In the genomic region with DNA sequence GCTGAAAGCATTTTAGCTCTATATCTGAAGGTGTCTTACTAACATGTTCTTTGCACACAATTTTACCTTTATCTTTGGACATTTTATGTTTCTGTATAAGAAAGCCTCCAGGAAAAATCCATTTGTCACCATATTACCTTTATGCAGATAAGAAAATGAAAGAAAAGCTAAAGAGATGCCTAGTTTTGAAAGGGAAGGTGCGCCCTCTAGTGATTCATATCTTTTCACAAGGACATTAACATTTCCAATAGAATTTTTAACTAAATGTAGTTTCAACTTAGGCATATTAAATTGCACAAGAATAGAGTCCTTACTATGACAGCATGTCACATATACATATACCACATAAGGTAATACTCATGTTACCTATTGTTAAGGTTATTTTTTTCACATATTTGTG, we compare ENCODE assay signal across 13 mouse cellular contexts.
DNase-seq lines count a peak whose midpoint lies in the region; ATAC-seq and TF ChIP-seq lines count a peak whose summit lies in the region.
"Had no signal": no experiment of that assay in that cellular context is flagged by ENCODE, and none has a peak within 500 bp of the region (broad histone marks: within the 10 kb centered on the region; RNA-seq: fewer than 3 reads in every experiment).

No protein-coding gene starts in this region.

- peak; percentile 18 for DNase-seq in cerebellum, adult 9-10 months
- peak; percentile 3 for DNase-seq in kidney, postnatal 10 days
- DNase-seq in kidney, postnatal 4 days, result no peak
- DNase-seq in midbrain, embryonic 14.5 days, result peak; percentile 73
- no peak for DNase-seq in stomach, postnatal 0 days (ENCODE audit: low spot score)
- DNase-seq: B cell, adult 2 months; cerebellum, adult 11 months had no signal

- no peaks in the 10 kb centered on the region for H3K9me3 ChIP-seq in midbrain, embryonic 14.5 days (ENCODE audit: control insufficient read depth, low read length)
- no peaks in the 10 kb centered on the region for H3K9me3 ChIP-seq in midbrain, embryonic 16.5 days (replicated peaks; ENCODE audit: control insufficient read depth, low read length, poor library complexity, severe bottlenecking)
- H3K9me3 ChIP-seq in stomach, postnatal 0 days (ENCODE audit: control insufficient read depth, low read length), result no peaks in the 10 kb centered on the region
- H3K9me3 ChIP-seq: forebrain, embryonic 10.5 days; heart, embryonic 13.5 days; neural tube, embryonic 12.5 days had no signal

- H3K4me2 ChIP-seq in midbrain, embryonic 14.5 days (ENCODE audit: low read length), result no peak overlapping the region
- no peak overlapping the region for H3K4me2 ChIP-seq in midbrain, embryonic 16.5 days (ENCODE audit: low read length)
- H3K4me2 ChIP-seq in stomach, postnatal 0 days (replicated peaks; ENCODE audit: low read depth), result no peak overlapping the region
- H3K4me2 ChIP-seq: heart, embryonic 13.5 days; neural tube, embryonic 12.5 days had no signal

- no peaks in the 10 kb centered on the region for H3K36me3 ChIP-seq in midbrain, embryonic 14.5 days (ENCODE audit: control insufficient read depth, insufficient read depth, low read length)
- H3K36me3 ChIP-seq in midbrain, embryonic 16.5 days (ENCODE audit: control insufficient read depth, insufficient read depth, low read length), result no peaks in the 10 kb centered on the region
- no peaks in the 10 kb centered on the region for H3K36me3 ChIP-seq in stomach, postnatal 0 days (ENCODE audit: control insufficient read depth, insufficient read depth, low read length)
- H3K36me3 ChIP-seq: forebrain, embryonic 10.5 days; heart, embryonic 13.5 days; neural tube, embryonic 12.5 days had no signal

- TF ChIP-seq EP300 in stomach, postnatal 0 days (optimal IDR thresholded peaks at IDR 0.05), result no peak

- no peak overlapping the region for H3K9ac ChIP-seq in midbrain, embryonic 14.5 days (replicated peaks; ENCODE audit: low read length)
- H3K9ac ChIP-seq in midbrain, embryonic 16.5 days (ENCODE audit: low read depth, low read length), result no peak overlapping the region
- no peak overlapping the region for H3K9ac ChIP-seq in stomach, postnatal 0 days (ENCODE audit: low read length)
- H3K9ac ChIP-seq: heart, embryonic 13.5 days; neural tube, embryonic 12.5 days had no signal

- no peak overlapping the region for H3K27ac ChIP-seq in midbrain, embryonic 14.5 days (replicated peaks; ENCODE audit: low read depth, low read length)
- no peak overlapping the region for H3K27ac ChIP-seq in midbrain, embryonic 16.5 days (ENCODE audit: low read length)
- H3K27ac ChIP-seq in stomach, postnatal 0 days (replicated peaks), result no peak overlapping the region
- H3K27ac ChIP-seq: forebrain, embryonic 10.5 days; heart, embryonic 13.5 days; neural tube, embryonic 12.5 days had no signal

- no peak overlapping the region for H3K4me3 ChIP-seq in midbrain, embryonic 14.5 days (replicated peaks; ENCODE audit: low read depth, low read length)
- H3K4me3 ChIP-seq in midbrain, embryonic 16.5 days (ENCODE audit: low read depth, low read length), result no peak overlapping the region
- H3K4me3 ChIP-seq in stomach, postnatal 0 days (ENCODE audit: low read depth, low read length), result no peak overlapping the region
- H3K4me3 ChIP-seq: forebrain, embryonic 10.5 days; heart, embryonic 13.5 days; neural tube, embryonic 12.5 days had no signal

- no peak for ATAC-seq in cerebellum, adult (ENCODE audit: insufficient number of reproducible peaks, low FRiP score, low TSS enrichment)
- no peak for ATAC-seq in midbrain, embryonic 14.5 days (ENCODE audit: low FRiP score, low TSS enrichment)
- ATAC-seq in midbrain, embryonic 16.5 days, result no peak
- no peak for ATAC-seq in stomach, postnatal 0 days (ENCODE audit: low FRiP score, low TSS enrichment)
- ATAC-seq in frontal cortex, adult (ENCODE audit: low TSS enrichment), result no peak

- no peaks in the 10 kb centered on the region for H3K27me3 ChIP-seq in midbrain, embryonic 14.5 days (ENCODE audit: control insufficient read depth, insufficient read depth, low read length)
- no peaks in the 10 kb centered on the region for H3K27me3 ChIP-seq in midbrain, embryonic 16.5 days (ENCODE audit: control insufficient read depth, insufficient read depth, low read depth, low read length)
- no peaks in the 10 kb centered on the region for H3K27me3 ChIP-seq in stomach, postnatal 0 days (ENCODE audit: control insufficient read depth, insufficient read depth, low read length)
- H3K27me3 ChIP-seq: heart, embryonic 13.5 days; neural tube, embryonic 12.5 days had no signal

- no peaks in the 10 kb centered on the region for H3K4me1 ChIP-seq in midbrain, embryonic 14.5 days (ENCODE audit: control insufficient read depth, insufficient read depth, low read length)
- no peaks in the 10 kb centered on the region for H3K4me1 ChIP-seq in midbrain, embryonic 16.5 days (ENCODE audit: control insufficient read depth, insufficient read depth, low read length)
- no peaks in the 10 kb centered on the region for H3K4me1 ChIP-seq in stomach, postnatal 0 days (replicated peaks; ENCODE audit: control insufficient read depth, insufficient read depth)
- H3K4me1 ChIP-seq: forebrain, embryonic 10.5 days; heart, embryonic 13.5 days; neural tube, embryonic 12.5 days had no signal

- TF ChIP-seq CTCF in stomach, postnatal 0 days (IDR thresholded peaks at IDR 0.05; ENCODE audit: low read depth), result peak; percentile 67

- WGBS in midbrain, embryonic 14.5 days, result 9% methylated on average over 1 of the region's 1 CpGs
- 4% methylated on average over 1 of the region's 1 CpGs for WGBS in midbrain, embryonic 16.5 days
- WGBS in stomach, postnatal 0 days, result 3% methylated on average over 1 of the region's 1 CpGs

Comparison
In these comparisons a context has a peak if more than half of its experiments do, and no peak if none do; other contexts are left out.
1. DNase-seq: peak in cerebellum, adult 9-10 months (single experiment), kidney, postnatal 10 days (single experiment) and midbrain, embryonic 14.5 days (single experiment); none in kidney, postnatal 4 days (0 of 2) and stomach, postnatal 0 days (single experiment).